Mouse (Mus musculus) cerebellum, postnatal 14 days (tissue): ENCODE data around the gene Cyp2b10.
A peak's percentile ranks its signal among the peaks of the same experiment; 100 is the strongest.
"Not testable (repeated sequence)": the region's sequence is repeated elsewhere in the genome, so short reads cannot be mapped to it uniquely, and the experiment has no call there.

Experiments
- DNase-seq, 2 experiments: peaks; one replicate each; pipeline ENCODE4 v3.0.0; 2021; ENCODE audit warnings: mixed read lengths in 2 of 2

Cyp2b10 gene

GRCm38 (mm10) chr7:25897411-25897810, at the start of gene Cyp2b10:
TSS of gene Cyp2b10 (plus strand) at chr7:25897620.
- no peak for DNase-seq

- DNase-seq, result peak; percentile 90 to 95
Observed at GRCm38 (mm10) chr7:25847722-25848443, 49.5 kb upstream of the Cyp2b10 start.

GRCm38 (mm10) chr7:25848444-25848812, 49.0 kb upstream of the Cyp2b10 start:
- DNase-seq, result peak; percentile 29 to 32

GRCm38 (mm10) chr7:25855082-25855481, 42.3 kb upstream of the Cyp2b10 start:
- peak; percentile 67 to 78 for DNase-seq

GRCm38 (mm10) chr7:25859962-25860870, 37.2 kb upstream of the Cyp2b10 start:
- DNase-seq, result peak in 1 of 2 experiments; percentile 8

- DNase-seq, result no peak
Observed at GRCm38 (mm10) chr7:25862365-25862764, 35.1 kb upstream of the Cyp2b10 start.

GRCm38 (mm10) chr7:25863756-25864155, 33.7 kb upstream of the Cyp2b10 start:
- no peak for DNase-seq

GRCm38 (mm10) chr7:25864861-25865260, 32.6 kb upstream of the Cyp2b10 start:
- DNase-seq, result no peak

- no peak for DNase-seq
Observed at GRCm38 (mm10) chr7:25869789-25870188, 27.6 kb upstream of the Cyp2b10 start.

- DNase-seq, result no peak
Observed at GRCm38 (mm10) chr7:25872624-25873023, 24.8 kb upstream of the Cyp2b10 start.

- DNase-seq, result no peak
Observed at GRCm38 (mm10) chr7:25878735-25879134, 18.7 kb upstream of the Cyp2b10 start.

GRCm38 (mm10) chr7:25880721-25881120, 16.7 kb upstream of the Cyp2b10 start:
- DNase-seq, result not testable (repeated sequence)

GRCm38 (mm10) chr7:25884272-25884671, 13.1 kb upstream of the Cyp2b10 start:
- DNase-seq, result no peak

- DNase-seq, result no peak
Observed at GRCm38 (mm10) chr7:25887758-25888157, 9.7 kb upstream of the Cyp2b10 start.

GRCm38 (mm10) chr7:25893159-25893558, 4.3 kb upstream of the Cyp2b10 start:
- no peak for DNase-seq

GRCm38 (mm10) chr7:25895162-25895561, 2.3 kb upstream of the Cyp2b10 start:
- no peak for DNase-seq

GRCm38 (mm10) chr7:25898064-25898463, 644 bp downstream of the Cyp2b10 start:
- no peak for DNase-seq

- DNase-seq, result no peak
Observed at GRCm38 (mm10) chr7:25902061-25902690, 4.8 kb downstream of the Cyp2b10 start.

GRCm38 (mm10) chr7:25903156-25903555, 5.7 kb downstream of the Cyp2b10 start:
- no peak for DNase-seq

GRCm38 (mm10) chr7:25904066-25904465, 6.6 kb downstream of the Cyp2b10 start:
- DNase-seq, result peak in 1 of 2 experiments; percentile 3

- DNase-seq, result no peak
Observed at GRCm38 (mm10) chr7:25904489-25904888, 7.1 kb downstream of the Cyp2b10 start.

- no peak for DNase-seq
Observed at GRCm38 (mm10) chr7:25907380-25907779, 10.0 kb downstream of the Cyp2b10 start.

- no peak for DNase-seq
Observed at GRCm38 (mm10) chr7:25910046-25910445, 12.6 kb downstream of the Cyp2b10 start.
